Mouse (Mus musculus) liver (tissue): Measurements from ENCODE around the gene Gtf2h4.

Experiments used
- DNase-seq: peaks from one replicate; pipeline ENCODE4 v3.0.0-alpha.2; 2020; ENCODE audit warnings: mixed read lengths

Gtf2h4 gene

GRCm38 (mm10) chr17:35696691-35697090 is 23.2 kb upstream of the Gtf2h4 start:
- DNase-seq: no peak

GRCm38 (mm10) chr17:35695289-35695688 is 21.8 kb upstream of the Gtf2h4 start:
- peak; percentile 27 for DNase-seq

GRCm38 (mm10) chr17:35693906-35694305 is 20.4 kb upstream of the Gtf2h4 start:
- DNase-seq: no peak

GRCm38 (mm10) chr17:35692368-35692767 is 18.8 kb upstream of the Gtf2h4 start:
- no peak for DNase-seq

GRCm38 (mm10) chr17:35691811-35692210 is 18.3 kb upstream of the Gtf2h4 start:
- no peak for DNase-seq

GRCm38 (mm10) chr17:35689936-35690645 is 16.6 kb upstream of the Gtf2h4 start:
- DNase-seq: no peak

GRCm38 (mm10) chr17:35688347-35689175 is 15.0 kb upstream of the Gtf2h4 start:
- no peak for DNase-seq

- no peak for DNase-seq
Measured at GRCm38 (mm10) chr17:35685061-35685460, 11.5 kb upstream of the Gtf2h4 start.

GRCm38 (mm10) chr17:35681986-35682385 is 8.4 kb upstream of the Gtf2h4 start:
- DNase-seq: no peak

- no peak for DNase-seq
Measured at GRCm38 (mm10) chr17:35680591-35680990, 7.1 kb upstream of the Gtf2h4 start.

- no peak for DNase-seq
Measured at GRCm38 (mm10) chr17:35672527-35672926, 1.0 kb downstream of the Gtf2h4 start.

- DNase-seq: no peak
Measured at GRCm38 (mm10) chr17:35671846-35672245, 1.7 kb downstream of the Gtf2h4 start.

GRCm38 (mm10) chr17:35669731-35670130 is 3.8 kb downstream of the Gtf2h4 start:
- DNase-seq: no peak

GRCm38 (mm10) chr17:35667334-35668065 is 6.0 kb downstream of the Gtf2h4 start, which contains the start of gene Vars2:
Vars2 (minus strand) TSS chr17:35667592.
- DNase-seq: peak; percentile 97

- peak; percentile 27 for DNase-seq
Measured at GRCm38 (mm10) chr17:35666851-35667256, 6.7 kb downstream of the Gtf2h4 start.

GRCm38 (mm10) chr17:35665957-35666515 is 7.5 kb downstream of the Gtf2h4 start:
- peak; percentile 31 for DNase-seq

GRCm38 (mm10) chr17:35653086-35653485 is 20.5 kb downstream of the Gtf2h4 start:
- no peak for DNase-seq

GRCm38 (mm10) chr17:35649429-35649828 is 24.1 kb downstream of the Gtf2h4 start:
- no peak for DNase-seq

GRCm38 (mm10) chr17:35643609-35644236 is 29.8 kb downstream of the Gtf2h4 start, which contains the start of gene Mucl3:
Mucl3 (minus strand) TSS chr17:35643695.
- no peak for DNase-seq

- DNase-seq: no peak
Measured at GRCm38 (mm10) chr17:35639352-35639751, 34.2 kb downstream of the Gtf2h4 start.

- DNase-seq: peak; percentile 60
Measured at GRCm38 (mm10) chr17:35638475-35639190, 34.9 kb downstream of the Gtf2h4 start.

- DNase-seq: peak; percentile 17
Measured at GRCm38 (mm10) chr17:35636363-35636762, 37.2 kb downstream of the Gtf2h4 start.
